Mouse (Mus musculus) testis, adult 2 months (tissue): ENCODE measurements at regions not wholly inside any gene's neighbourhood (a gene's known extent, or its start where the extent isn't known, plus 50 kb on each side); places are given as distances from the start of the nearest gene placed in this dataset.

ENCODE experiments used
- CTCF ChIP-seq: fragments of 200-500 bp; IDR thresholded peaks from 2 replicates; pipeline ENCODE4 v1.5.1; 2012; ENCODE audit warnings: low read depth, mild to moderate bottlenecking, inconsistent platforms, low read length, moderate library complexity; ENCODE audit not compliant: control insufficient read depth, insufficient read depth, insufficient replicate concordance
- POLR2A ChIP-seq: fragments of 200-500 bp; IDR thresholded peaks from 2 replicates; pipeline ENCODE4 v1.6.1; 2012; ENCODE audit warnings: low read depth, mild to moderate bottlenecking, inconsistent platforms, low read length, moderate library complexity; ENCODE audit not compliant: control insufficient read depth

GRCm38 (mm10) chr17:63801411-63801810 lies 61.5 kb upstream of the Fer start:
- TF ChIP-seq CTCF (no peak), POLR2A (no peak)
